Mouse (Mus musculus): Measurements from ENCODE around the gene Ikzf1. TPM values are rescaled to one million over a fixed set of nuclear protein-coding genes. Genes with fewer than 3 reads are reported as not detected.

Gene Ikzf1
- polyA plus RNA-seq, 1 experiment from 2014 or later: 59.1 TPM

DNA sequence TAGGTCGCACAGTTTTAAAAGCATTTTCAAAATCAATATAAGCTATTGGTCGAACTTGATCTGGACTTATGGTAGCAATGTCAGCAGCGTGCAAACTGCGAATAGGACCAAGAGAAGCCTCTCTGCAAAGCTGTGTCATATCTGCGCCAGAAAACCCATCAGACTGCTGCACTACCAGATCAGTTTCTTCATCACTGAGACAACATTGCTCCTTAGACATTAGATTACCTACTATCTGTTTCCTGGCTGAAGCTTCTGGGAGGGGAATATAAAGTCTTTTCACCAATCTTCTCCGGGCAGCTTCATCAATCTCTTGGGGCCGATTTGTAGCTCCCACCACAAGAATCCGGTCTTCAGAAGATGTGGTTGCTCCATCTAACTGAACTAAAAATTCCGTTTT lies 116.3 kb downstream of the Ikzf1 start:
- peak overlapping the region; percentile 38 for H3K4me2 ChIP-seq
- 65% methylated on average over 9 of the region's 9 CpGs for WGBS (ENCODE audit: insufficient replicate concordance)
- H3K9me3 ChIP-seq (replicated peaks): no peaks in the 10 kb centered on the region
- 0 out of 2 replicates have a peak overlapping the region, but pooled peaks have one; percentile 41 for H3K27ac ChIP-seq
- ATAC-seq: 0 out of 2 replicates have a peak, but pooled peaks have one; percentile 43
- H3K9ac ChIP-seq: 0 out of 2 replicates have a peak overlapping the region, but pooled peaks have one; percentile 40
- no peaks in the 10 kb centered on the region for H3K27me3 ChIP-seq (replicated peaks)
- H3K36me3 ChIP-seq: peaks cover 98% of the 10 kb centered on the region
- peaks cover 38% of the 10 kb centered on the region for H3K4me1 ChIP-seq
- H3K4me3 ChIP-seq: peak overlapping the region; percentile 10; the same call in 1 of the 2 replicates

DNA sequence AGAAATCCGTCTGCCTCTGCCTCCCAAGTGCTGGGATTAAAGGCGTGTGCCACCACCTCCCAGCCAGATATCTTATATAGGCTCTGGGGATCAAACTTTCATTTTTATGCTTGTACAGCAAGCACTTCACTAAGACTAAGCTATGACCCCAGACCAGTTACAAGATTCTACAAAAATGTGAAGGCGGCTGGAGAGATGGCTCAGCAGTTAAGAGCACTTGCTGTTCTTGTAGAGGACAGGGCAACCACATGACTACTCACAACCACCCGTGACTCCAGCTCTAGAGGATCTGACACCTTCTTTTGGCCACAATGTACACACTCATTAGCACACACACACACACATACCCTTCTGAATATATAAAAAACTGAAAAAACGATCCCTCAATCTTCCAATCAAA lies 119.6 kb downstream of the Ikzf1 start:
- Histone ChIP-seq H3K9ac (no peak overlapping the region), H3K4me2 (no peak overlapping the region), H3K9me3 (replicated peaks) (no peaks in the 10 kb centered on the region), H3K4me1 (peaks cover 53% of the 10 kb centered on the region), H3K36me3 (peaks cover 75% of the 10 kb centered on the region), H3K4me3 (no peak overlapping the region), H3K27me3 (replicated peaks) (no peaks in the 10 kb centered on the region), H3K27ac (no peak overlapping the region)
- no peak for ATAC-seq
- WGBS (ENCODE audit: insufficient replicate concordance): 82% methylated on average over 5 of the region's 5 CpGs

- ATAC-seq: no peak
- Histone ChIP-seq H3K9me3 (replicated peaks) (no peaks in the 10 kb centered on the region), H3K27ac (no peak overlapping the region), H3K4me2 (peak overlapping the region; percentile 94; the same call in 1 of the 2 replicates), H3K9ac (no peak overlapping the region), H3K4me1 (peaks cover 63% of the 10 kb centered on the region), H3K36me3 (peaks cover 60% of the 10 kb centered on the region), H3K27me3 (replicated peaks) (no peaks in the 10 kb centered on the region), H3K4me3 (no peak overlapping the region)
- WGBS (ENCODE audit: insufficient replicate concordance): 75% methylated on average over 4 of the region's 4 CpGs
Measured at GRCm38 (mm10) chr11:11805951-11806350, 121.1 kb downstream of the Ikzf1 start.

- H3K36me3 ChIP-seq: peaks cover 39% of the 10 kb centered on the region
- H3K4me2 ChIP-seq: peak overlapping the region; percentile 94
- H3K9me3 ChIP-seq (replicated peaks): no peaks in the 10 kb centered on the region
- peaks cover 64% of the 10 kb centered on the region for H3K4me1 ChIP-seq
- H3K4me3 ChIP-seq: peak overlapping the region; percentile 77
- H3K9ac ChIP-seq: peak overlapping the region; percentile 90
- H3K27me3 ChIP-seq (replicated peaks): 0 out of 2 replicates have a peak, but pooled peaks cover 6% of the 10 kb centered on the region
- WGBS (ENCODE audit: insufficient replicate concordance): 5% methylated on average over 25 of the region's 25 CpGs
- H3K27ac ChIP-seq: peak overlapping the region; percentile 96
- ATAC-seq: peak; percentile 75
Measured at GRCm38 (mm10) chr11:11808035-11808819, 123.4 kb downstream of the Ikzf1 start.

GRCm38 (mm10) chr11:11808820-11809403 lies 124.1 kb downstream of the Ikzf1 start, which contains the start of gene Fignl1:
Gene Fignl1, minus strand, starts transcription at chr11:11808962.
- peaks cover 32% of the 10 kb centered on the region for H3K36me3 ChIP-seq
- peak; percentile 93 for ATAC-seq
- H3K9ac ChIP-seq: peak within 1 kb of the TSS; percentile 90
- WGBS (ENCODE audit: insufficient replicate concordance): under 1% methylated on average over 53 of the region's 53 CpGs
- H3K9me3 ChIP-seq (replicated peaks): no peaks in the 10 kb centered on the region
- peak within 1 kb of the TSS; percentile 94 for H3K4me2 ChIP-seq
- H3K4me1 ChIP-seq: peaks cover 69% of the 10 kb centered on the region
- 0 out of 2 replicates have a peak, but pooled peaks cover 7% of the 10 kb centered on the region for H3K27me3 ChIP-seq (replicated peaks)
- peak within 1 kb of the TSS; percentile 77 for H3K4me3 ChIP-seq
- peak within 1 kb of the TSS; percentile 96 for H3K27ac ChIP-seq

DNA sequence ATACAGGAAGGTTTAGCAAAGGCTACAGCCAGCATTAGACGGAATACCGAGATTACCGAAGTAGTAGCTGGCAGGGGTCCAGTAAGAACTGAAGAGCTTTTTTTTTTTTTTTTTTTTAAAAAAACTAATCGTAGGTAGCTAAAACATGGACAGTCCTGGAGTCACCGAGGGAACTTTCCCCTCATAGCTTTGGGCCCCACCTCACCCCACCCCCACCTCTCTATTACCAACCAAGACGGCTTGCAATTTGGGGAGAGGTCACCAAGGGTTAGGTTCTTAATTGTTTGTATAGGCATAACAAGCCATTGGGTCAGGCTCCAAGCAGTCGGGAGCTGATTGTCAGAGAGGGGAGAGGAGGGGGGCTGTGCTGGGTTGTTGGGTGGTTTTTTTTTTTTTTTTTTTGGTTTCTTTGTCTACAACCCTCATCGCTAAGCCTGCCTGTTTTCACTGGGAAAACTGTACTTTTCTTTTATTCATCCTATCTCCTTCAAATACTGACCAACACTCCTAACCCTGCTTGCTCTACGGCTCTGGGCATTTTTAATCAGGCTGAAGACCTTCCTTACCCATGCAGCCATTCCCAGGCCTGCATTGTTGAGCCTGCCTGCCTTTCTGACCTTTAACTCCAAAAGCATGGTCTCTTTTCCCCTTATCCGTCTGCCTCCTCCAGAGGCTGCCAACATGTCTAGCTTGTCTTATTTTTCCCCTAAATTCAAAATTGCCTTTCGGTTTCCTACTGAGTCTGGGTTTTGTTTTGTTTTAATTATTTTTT lies 124.8 kb downstream of the Ikzf1 start:
- H3K27ac ChIP-seq: peak overlapping the region; percentile 96
- peaks cover 25% of the 10 kb centered on the region for H3K36me3 ChIP-seq
- peak overlapping the region; percentile 90 for H3K9ac ChIP-seq
- 0 out of 2 replicates have a peak, but pooled peaks cover 7% of the 10 kb centered on the region for H3K27me3 ChIP-seq (replicated peaks)
- H3K4me2 ChIP-seq: peak overlapping the region; percentile 94
- WGBS (ENCODE audit: insufficient replicate concordance): 15% methylated on average over 11 of the region's 11 CpGs
- peak; percentile 1 for ATAC-seq
- H3K9me3 ChIP-seq (replicated peaks): no peaks in the 10 kb centered on the region
- H3K4me1 ChIP-seq: peaks cover 72% of the 10 kb centered on the region
- H3K4me3 ChIP-seq: peak overlapping the region; percentile 77

- Histone ChIP-seq H3K4me1 (peaks cover 76% of the 10 kb centered on the region), H3K36me3 (peaks cover 2% of the 10 kb centered on the region; the same call in 1 of the 2 replicates), H3K4me2 (peak overlapping the region; percentile 42), H3K27me3 (replicated peaks) (0 out of 2 replicates have a peak, but pooled peaks cover 7% of the 10 kb centered on the region), H3K4me3 (no peak overlapping the region; the same call in 1 of the 2 replicates), H3K9me3 (replicated peaks) (no peaks in the 10 kb centered on the region), H3K9ac (no peak overlapping the region), H3K27ac (peak overlapping the region; percentile 51; the same call in 1 of the 2 replicates)
- WGBS (ENCODE audit: insufficient replicate concordance): 4% methylated on average over 9 of the region's 9 CpGs
- ATAC-seq: peak; percentile 55
Measured at GRCm38 (mm10) chr11:11811906-11812480, 127.2 kb downstream of the Ikzf1 start.

GRCm38 (mm10) chr11:11815737-11816136 lies 130.9 kb downstream of the Ikzf1 start:
- Histone ChIP-seq H3K4me2 (peak overlapping the region; percentile 71), H3K4me3 (peak overlapping the region; percentile 40), H3K9ac (peak overlapping the region; percentile 69), H3K36me3 (no peaks in the 10 kb centered on the region), H3K27ac (peak overlapping the region; percentile 97), H3K27me3 (replicated peaks) (0 out of 2 replicates have a peak, but pooled peaks cover 7% of the 10 kb centered on the region), H3K9me3 (replicated peaks) (no peaks in the 10 kb centered on the region), H3K4me1 (peaks cover 69% of the 10 kb centered on the region)
- peak; percentile 94 for ATAC-seq
- WGBS (ENCODE audit: insufficient replicate concordance): 8% methylated on average over 3 of the region's 3 CpGs

DNA sequence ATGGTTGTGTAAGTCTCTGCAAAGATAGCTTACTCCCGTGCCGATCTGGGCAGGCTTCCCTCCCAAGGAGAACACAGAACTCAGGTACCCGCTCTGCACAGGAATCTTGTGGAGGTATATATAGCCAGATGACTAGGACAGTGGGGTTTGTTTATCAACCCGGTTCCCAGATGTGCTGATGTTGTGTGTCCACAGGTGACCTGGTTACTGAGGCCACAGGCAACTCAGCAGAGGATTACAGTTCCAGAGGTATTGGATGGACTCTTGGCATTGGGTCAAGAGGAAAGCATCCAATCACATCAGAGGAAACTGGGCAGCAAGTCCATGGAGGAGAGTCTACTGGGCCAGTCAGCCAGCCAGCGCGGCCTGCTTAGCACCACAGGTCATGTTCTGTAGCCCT lies 134.0 kb downstream of the Ikzf1 start:
- WGBS (ENCODE audit: insufficient replicate concordance): 85% methylated on average over 6 of the region's 6 CpGs
- H3K9ac ChIP-seq: no peak overlapping the region
- no peak overlapping the region for H3K4me3 ChIP-seq
- H3K9me3 ChIP-seq (replicated peaks): no peaks in the 10 kb centered on the region
- H3K27ac ChIP-seq: peak overlapping the region; percentile 55; the same call in 1 of the 2 replicates
- no peak for ATAC-seq
- H3K4me2 ChIP-seq: no peak overlapping the region
- no peaks in the 10 kb centered on the region for H3K27me3 ChIP-seq (replicated peaks)
- H3K4me1 ChIP-seq: peaks cover 74% of the 10 kb centered on the region
- H3K36me3 ChIP-seq: no peaks in the 10 kb centered on the region

DNA sequence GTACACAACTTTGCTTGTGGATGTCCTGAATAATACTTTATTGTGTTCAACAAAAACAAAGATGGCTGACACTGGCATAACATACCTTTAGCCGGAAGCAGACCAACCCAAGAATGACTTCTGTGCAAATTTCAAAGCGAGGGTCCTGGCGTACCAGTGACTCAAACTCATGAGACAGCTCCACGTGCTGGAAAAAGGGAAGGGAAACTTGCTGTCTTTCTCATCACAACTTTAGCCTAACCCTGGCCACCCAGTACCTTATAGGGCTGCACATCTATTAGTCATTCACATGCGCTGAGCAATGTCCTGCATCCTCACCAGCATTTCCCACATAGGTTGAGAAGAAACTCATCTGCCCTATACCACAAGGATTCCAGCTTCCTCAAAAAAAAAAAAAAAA lies 134.4 kb downstream of the Ikzf1 start:
- no peak for ATAC-seq
- 75% methylated on average over 5 of the region's 5 CpGs for WGBS (ENCODE audit: insufficient replicate concordance)

GRCm38 (mm10) chr11:11820251-11820650 lies 135.4 kb downstream of the Ikzf1 start:
- peak overlapping the region; percentile 89 for H3K27ac ChIP-seq
- H3K9ac ChIP-seq: no peak overlapping the region
- 3% methylated on average over 2 of the region's 2 CpGs for WGBS (ENCODE audit: insufficient replicate concordance)
- no peak overlapping the region for H3K4me3 ChIP-seq
- no peak overlapping the region for H3K4me2 ChIP-seq
- H3K36me3 ChIP-seq: no peaks in the 10 kb centered on the region
- H3K27me3 ChIP-seq (replicated peaks): peaks cover 5% of the 10 kb centered on the region
- H3K4me1 ChIP-seq: peaks cover 74% of the 10 kb centered on the region
- H3K9me3 ChIP-seq (replicated peaks): no peaks in the 10 kb centered on the region
- ATAC-seq: peak; percentile 33

More for the DNA sequence above, 134.4 kb downstream of the Ikzf1 start:
- no peaks in the 10 kb centered on the region for H3K27me3 ChIP-seq (replicated peaks)
- peak overlapping the region; percentile 55; the same call in 1 of the 2 replicates for H3K27ac ChIP-seq
- H3K36me3 ChIP-seq: no peaks in the 10 kb centered on the region
- no peak overlapping the region for H3K4me2 ChIP-seq
- H3K9ac ChIP-seq: no peak overlapping the region
- peaks cover 74% of the 10 kb centered on the region for H3K4me1 ChIP-seq
- no peak overlapping the region for H3K4me3 ChIP-seq
- no peaks in the 10 kb centered on the region for H3K9me3 ChIP-seq (replicated peaks)

All from liver, embryonic 12.5 days (tissue).